Mouse (Mus musculus): ENCODE measurements around the gene Slc34a2. TPM values are rescaled to one million over a fixed set of nuclear protein-coding genes. Genes with fewer than 3 reads are reported as not detected.

Gene Slc34a2
- not detected in 2 replicates for polyA plus RNA-seq (2021; fragmentation: Nextera tagmentation)
- long read RNA-seq, experiment 1, result 0 reads
- long read RNA-seq, experiment 2, result 0 reads

GRCm38 (mm10) chr5:53037781-53038180, at the start of gene Slc34a2:
Gene Slc34a2, plus strand, starts transcription at chr5:53038081.

Other genes with a start within 250 kb of the Slc34a2 start
- 34.8 and 40.9 TPM in 2 replicates for gene Anapc4, start 204.1 kb upstream of the Slc34a2 start, polyA plus RNA-seq (2021; fragmentation: Nextera tagmentation)
- gene Sel1l3, start 175.8 kb downstream of the Slc34a2 start, polyA plus RNA-seq (2021; fragmentation: Nextera tagmentation), result 3.3 and 3.4 TPM in 2 replicates
- 89.9 and 107 TPM in 2 replicates for gene Smim20, start 229.0 kb downstream of the Slc34a2 start, polyA plus RNA-seq (2021; fragmentation: Nextera tagmentation)